Mouse (Mus musculus): Measurements from ENCODE around the gene Podxl2.

Gene Podxl2

DNA sequence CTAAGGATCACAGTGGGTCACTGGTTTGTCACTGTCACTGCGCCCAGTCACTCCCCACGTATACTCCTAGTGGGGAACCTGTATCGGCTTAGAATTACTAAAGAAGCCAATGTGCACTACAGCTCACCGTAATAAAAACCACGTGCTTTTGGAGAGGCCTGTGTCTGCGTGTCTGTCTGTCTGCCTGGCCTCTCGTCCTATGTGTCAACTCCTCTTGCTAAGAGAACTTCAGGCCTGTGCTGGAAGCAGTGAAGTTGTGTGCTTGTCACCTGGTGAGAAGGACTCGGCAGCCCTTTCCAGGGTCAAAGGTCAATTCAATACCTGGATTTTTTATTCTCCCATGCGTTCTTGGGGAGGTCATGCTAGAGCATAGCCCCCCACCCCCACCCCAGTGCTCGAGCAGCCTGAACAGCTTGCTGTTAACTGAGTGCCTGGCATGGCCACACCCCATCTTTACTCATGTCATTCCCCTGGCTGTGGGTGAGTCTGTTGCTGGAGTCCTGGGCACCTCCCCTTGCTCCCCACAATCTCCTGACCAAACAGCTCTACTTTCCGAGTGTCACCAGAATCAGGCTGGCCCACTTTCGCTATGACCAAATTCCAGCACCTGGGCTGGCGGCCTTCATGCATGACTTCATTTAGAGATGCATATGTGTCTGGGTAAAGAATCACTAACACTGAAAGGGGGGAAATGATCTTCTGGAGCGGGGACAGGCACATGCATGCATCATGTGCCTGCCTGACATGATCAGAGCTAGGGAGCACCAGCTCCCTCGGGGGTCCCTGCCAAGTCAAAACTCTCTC lies 46.4 kb downstream of the Podxl2 start:
- DNase-seq (ENCODE audit: low read depth, low spot score), result no peak

- DNase-seq (ENCODE audit: low read depth, low spot score), result no peak
These were observed 47.2 kb downstream of the Podxl2 start for GRCm38 (mm10) chr6:88827395-88828205.

- DNase-seq (ENCODE audit: low read depth, low spot score), result no peak
These were observed 47.9 kb downstream of the Podxl2 start for GRCm38 (mm10) chr6:88826965-88827364.

DNA sequence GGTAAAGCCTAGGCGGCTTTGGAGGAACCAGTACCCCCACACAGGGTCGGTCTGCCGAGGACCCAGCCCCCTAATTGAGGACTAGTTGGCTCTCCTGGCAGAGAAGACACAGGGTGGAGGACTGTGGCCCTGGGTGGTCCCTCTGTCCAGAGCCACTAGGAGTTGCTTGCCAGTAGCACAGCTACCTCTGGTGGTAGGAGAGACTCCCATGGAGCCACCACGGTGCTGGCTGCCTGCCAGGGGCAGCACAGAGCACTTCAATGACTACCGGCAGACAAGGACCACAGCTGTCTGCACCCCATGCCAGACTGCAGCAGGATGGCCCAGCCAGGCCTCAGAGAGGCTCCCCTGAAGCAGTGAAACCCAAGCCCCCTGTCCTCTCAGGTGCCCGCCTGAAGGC lies 48.3 kb downstream of the Podxl2 start:
- DNase-seq (ENCODE audit: low read depth, low spot score), result no peak

- no peak for DNase-seq (ENCODE audit: low read depth, low spot score)
These were observed 48.8 kb downstream of the Podxl2 start for GRCm38 (mm10) chr6:88826088-88826487.

DNA sequence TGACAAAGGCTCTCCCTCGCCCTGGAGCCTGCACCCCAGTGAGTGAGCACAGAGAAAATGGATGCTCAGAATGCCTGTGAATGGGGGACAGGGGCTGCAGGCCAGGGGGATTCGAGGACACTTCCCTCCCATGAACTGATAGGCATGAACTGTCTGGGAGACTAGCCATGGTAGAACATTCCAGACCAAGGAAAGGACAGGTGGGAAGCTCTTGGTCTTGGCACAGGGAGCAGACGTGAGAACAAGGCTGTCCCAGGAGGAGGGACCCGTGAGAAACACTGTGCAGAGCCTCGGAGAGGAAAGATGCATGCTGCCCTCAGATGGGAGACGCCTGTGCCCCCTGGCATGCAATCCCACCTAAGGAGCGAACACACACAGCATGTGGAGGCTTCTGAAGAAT lies 50.7 kb downstream of the Podxl2 start:
- DNase-seq (ENCODE audit: low read depth, low spot score), result no peak

- no peak for DNase-seq (ENCODE audit: low read depth, low spot score)
These were observed 52.9 kb downstream of the Podxl2 start for GRCm38 (mm10) chr6:88821901-88822300.

- no peak for DNase-seq (ENCODE audit: low read depth, low spot score)
These were observed 53.5 kb downstream of the Podxl2 start for GRCm38 (mm10) chr6:88821294-88821693.

DNA sequence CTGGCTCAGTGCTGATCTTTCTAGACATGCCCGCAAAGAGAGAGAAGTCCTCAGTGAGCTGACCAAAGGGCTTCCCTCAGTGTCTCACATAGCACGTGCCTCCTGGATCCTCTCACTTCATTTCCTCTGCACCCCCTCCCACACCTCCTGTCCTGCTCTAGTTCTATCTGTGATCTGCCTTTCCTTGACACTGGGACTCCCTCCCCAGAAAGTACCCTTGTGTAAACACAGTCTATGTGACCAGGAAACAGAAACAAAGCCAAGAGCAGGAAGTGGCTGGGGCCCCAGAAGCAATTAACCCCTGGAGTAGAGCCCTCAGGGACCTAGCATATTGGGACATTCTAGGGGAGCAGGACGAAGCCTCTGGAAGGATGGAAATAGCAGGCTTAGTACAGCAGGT lies 54.0 kb downstream of the Podxl2 start:
- DNase-seq (ENCODE audit: low read depth, low spot score), result no peak

GRCm38 (mm10) chr6:88816913-88817312 lies 57.9 kb downstream of the Podxl2 start:
- no peak for DNase-seq (ENCODE audit: low read depth, low spot score)

GRCm38 (mm10) chr6:88815489-88815888 lies 59.4 kb downstream of the Podxl2 start:
- DNase-seq (ENCODE audit: low read depth, low spot score), result no peak

DNA sequence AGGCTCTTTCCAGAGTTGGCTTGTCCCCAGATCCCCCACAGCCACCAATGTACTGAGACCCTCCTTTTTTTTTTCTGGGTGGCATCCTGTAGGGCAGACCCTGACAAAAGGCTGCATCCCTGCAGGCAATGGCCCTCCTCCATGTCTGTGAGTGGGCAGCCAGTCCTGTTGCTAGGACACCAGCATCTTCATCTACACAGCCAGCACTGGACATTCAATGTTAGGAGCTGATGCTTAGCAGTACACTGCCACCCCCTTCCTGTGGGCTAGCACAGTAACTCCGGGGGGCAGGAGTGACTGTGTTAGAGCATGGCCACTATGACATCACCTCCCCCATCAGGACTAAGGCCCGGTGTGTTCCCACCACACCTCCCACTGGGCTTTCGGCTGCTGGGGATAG lies 59.8 kb downstream of the Podxl2 start:
- DNase-seq (ENCODE audit: low read depth, low spot score), result no peak

- no peak for DNase-seq (ENCODE audit: low read depth, low spot score)
These were observed 61.0 kb downstream of the Podxl2 start for GRCm38 (mm10) chr6:88813832-88814231.

- peak; percentile 64 for DNase-seq (ENCODE audit: low read depth, low spot score)
These were observed 62.0 kb downstream of the Podxl2 start for GRCm38 (mm10) chr6:88812886-88813285.

GRCm38 (mm10) chr6:88811880-88812400 lies 62.9 kb downstream of the Podxl2 start:
- DNase-seq (ENCODE audit: low read depth, low spot score), result no peak

DNA sequence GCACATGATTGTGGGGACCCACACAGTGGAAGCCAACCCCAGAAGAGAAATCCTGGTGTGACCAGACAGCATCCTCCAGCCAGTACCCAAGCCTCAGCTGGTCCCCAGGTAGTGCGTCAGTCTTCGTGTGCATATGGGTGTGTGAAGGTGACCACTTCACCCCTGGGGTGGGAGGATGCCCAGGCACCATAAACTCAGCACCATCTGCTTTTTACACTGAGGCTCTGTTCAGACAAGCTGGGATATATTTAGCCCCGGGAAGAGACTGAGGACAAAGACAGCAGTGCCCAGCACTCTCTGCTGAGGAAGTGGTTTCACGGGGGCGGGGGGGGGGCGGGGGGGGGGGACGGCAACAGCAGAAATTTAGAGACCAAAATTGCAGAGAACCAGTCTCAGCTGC lies 63.4 kb downstream of the Podxl2 start:
- no peak for DNase-seq (ENCODE audit: low read depth, low spot score)

- DNase-seq (ENCODE audit: low read depth, low spot score), result no peak
These were observed 64.6 kb downstream of the Podxl2 start for GRCm38 (mm10) chr6:88810291-88810690.

GRCm38 (mm10) chr6:88809091-88810037 lies 65.5 kb downstream of the Podxl2 start:
- DNase-seq (ENCODE audit: low read depth, low spot score), result no peak

GRCm38 (mm10) chr6:88804966-88805577 lies 69.8 kb downstream of the Podxl2 start:
- no peak for DNase-seq (ENCODE audit: low read depth, low spot score)

DNA sequence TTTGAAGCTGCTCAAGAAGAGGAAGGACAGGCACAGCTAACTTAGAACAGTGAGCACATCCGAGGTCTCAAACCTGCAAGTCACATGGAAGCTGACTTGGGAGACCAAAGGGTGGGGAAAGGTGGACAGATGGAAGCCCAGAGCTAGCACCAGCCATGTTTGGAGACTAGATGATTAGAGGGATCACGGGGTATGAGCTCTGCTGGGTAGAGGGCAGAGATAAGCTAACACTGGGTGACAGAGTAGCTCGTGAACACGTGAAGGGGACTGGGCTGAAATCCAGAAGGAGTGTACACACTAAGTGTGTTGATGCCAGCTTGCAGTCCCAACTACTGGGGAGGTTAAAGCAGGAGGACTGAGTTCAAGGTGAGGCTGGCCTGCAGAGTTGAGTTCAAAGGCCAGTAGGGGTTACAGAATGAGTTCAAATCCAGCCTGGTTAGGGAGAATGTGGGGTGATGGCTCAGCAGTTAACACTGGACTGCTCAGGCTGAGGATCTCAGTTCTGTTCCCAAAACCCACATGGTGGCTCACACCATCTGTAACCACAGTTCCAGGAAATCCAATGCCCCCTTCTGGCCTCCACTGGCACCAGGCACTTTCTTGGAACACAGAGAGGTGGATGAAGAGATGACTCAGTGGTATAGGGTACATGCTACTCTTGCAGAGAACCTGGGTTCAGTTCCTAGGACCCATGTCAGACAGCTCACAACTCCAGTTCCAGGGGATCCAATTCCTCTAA lies 70.7 kb downstream of the Podxl2 start:
- no peak for DNase-seq (ENCODE audit: low read depth, low spot score)

Measured in forelimb bud, embryonic 11.5 days (tissue).